Mouse (Mus musculus): ENCODE measurements at regions not wholly inside any gene's neighbourhood (a gene's known extent, or its start where the extent isn't known, plus 50 kb on each side); places are given as distances from the start of the nearest gene placed in this dataset.
A peak's percentile ranks its signal among the peaks of the same experiment; 100 is the strongest.
"Not testable (repeated sequence)": the region's sequence is repeated elsewhere in the genome, so short reads cannot be mapped to it uniquely, and the experiment has no call there.

- no peak overlapping the region for H3K4me2 ChIP-seq (replicated peaks; ENCODE audit: low read depth)
- H3K4me1 ChIP-seq (replicated peaks; ENCODE audit: control insufficient read depth, insufficient read depth): no peaks in the 10 kb centered on the region
- TF ChIP-seq CTCF (IDR thresholded peaks at IDR 0.05; ENCODE audit: low read depth) (0 out of 2 replicates have a peak, but pooled peaks have one; percentile 2), EP300 (optimal IDR thresholded peaks at IDR 0.05) (no peak)
- DNase-seq (ENCODE audit: low spot score): no peak
- no peaks in the 10 kb centered on the region for H3K9me3 ChIP-seq (ENCODE audit: control insufficient read depth, low read length)
- WGBS: 77% methylated on average over 1 of the region's 1 CpGs
- no peak overlapping the region for H3K9ac ChIP-seq (ENCODE audit: low read length)
- no peaks in the 10 kb centered on the region for H3K36me3 ChIP-seq (ENCODE audit: control insufficient read depth, insufficient read depth, low read length)
- H3K4me3 ChIP-seq (ENCODE audit: low read depth, low read length): no peak overlapping the region
- no peaks in the 10 kb centered on the region for H3K27me3 ChIP-seq (ENCODE audit: control insufficient read depth, insufficient read depth, low read length)
- no peak overlapping the region for H3K27ac ChIP-seq (replicated peaks)
- no peak for ATAC-seq (ENCODE audit: low FRiP score, low TSS enrichment)
Measured at GRCm38 (mm10) chr5:26691121-26691520, 125.9 kb upstream of the Dpp6 start.

GRCm38 (mm10) chr5:26692013-26692412, 125.0 kb upstream of the Dpp6 start:
- WGBS: 57% methylated on average over 5 of the region's 5 CpGs
- Histone ChIP-seq H3K36me3 (ENCODE audit: control insufficient read depth, insufficient read depth, low read length) (no peaks in the 10 kb centered on the region), H3K4me2 (replicated peaks; ENCODE audit: low read depth) (no peak overlapping the region), H3K4me1 (replicated peaks; ENCODE audit: control insufficient read depth, insufficient read depth) (no peaks in the 10 kb centered on the region), H3K9ac (ENCODE audit: low read length) (no peak overlapping the region), H3K9me3 (ENCODE audit: control insufficient read depth, low read length) (no peaks in the 10 kb centered on the region), H3K27ac (replicated peaks) (no peak overlapping the region), H3K27me3 (ENCODE audit: control insufficient read depth, insufficient read depth, low read length) (no peaks in the 10 kb centered on the region), H3K4me3 (ENCODE audit: low read depth, low read length) (no peak overlapping the region)
- ATAC-seq (ENCODE audit: low FRiP score, low TSS enrichment): no peak
- TF ChIP-seq EP300 (optimal IDR thresholded peaks at IDR 0.05) (no peak), CTCF (IDR thresholded peaks at IDR 0.05; ENCODE audit: low read depth) (no peak)
- no peak for DNase-seq (ENCODE audit: low spot score)

DNA sequence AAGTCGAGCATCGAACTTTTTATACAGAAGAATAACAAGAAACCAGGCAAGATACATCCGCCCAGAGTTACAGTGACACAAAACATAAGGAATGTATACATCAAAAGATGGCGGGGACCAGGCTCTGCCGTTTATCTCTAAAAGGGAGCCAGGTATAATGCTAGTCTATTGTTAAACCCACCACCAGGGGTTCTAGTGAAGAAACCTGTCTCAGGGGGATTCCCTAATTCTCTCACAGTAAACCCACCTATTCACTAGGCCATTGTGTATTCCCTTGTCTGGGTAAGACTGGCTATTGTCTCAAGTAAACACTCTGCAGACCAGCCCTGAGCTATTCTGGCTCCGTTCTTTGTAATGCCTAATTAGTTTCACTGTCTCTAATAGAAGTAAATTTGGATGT, 113.4 kb upstream of the Dpp6 start:
- H3K9ac ChIP-seq (ENCODE audit: low read length); H3K36me3 ChIP-seq (ENCODE audit: control insufficient read depth, insufficient read depth, low read length); H3K4me1 ChIP-seq (replicated peaks; ENCODE audit: control insufficient read depth, insufficient read depth); H3K4me3 ChIP-seq (ENCODE audit: low read depth, low read length); DNase-seq (ENCODE audit: low spot score); H3K27ac ChIP-seq (replicated peaks); H3K4me2 ChIP-seq (replicated peaks; ENCODE audit: low read depth); H3K27me3 ChIP-seq (ENCODE audit: control insufficient read depth, insufficient read depth, low read length); H3K9me3 ChIP-seq (ENCODE audit: control insufficient read depth, low read length); ATAC-seq (ENCODE audit: low FRiP score, low TSS enrichment): not testable (repeated sequence)
- WGBS: 70% methylated on average over 6 of the region's 6 CpGs

- Histone ChIP-seq H3K4me3 (ENCODE audit: low read depth, low read length) (no peak overlapping the region), H3K4me2 (replicated peaks; ENCODE audit: low read depth) (no peak overlapping the region), H3K36me3 (ENCODE audit: control insufficient read depth, insufficient read depth, low read length) (no peaks in the 10 kb centered on the region), H3K4me1 (replicated peaks; ENCODE audit: control insufficient read depth, insufficient read depth) (no peaks in the 10 kb centered on the region), H3K27ac (replicated peaks) (no peak overlapping the region), H3K9ac (ENCODE audit: low read length) (no peak overlapping the region), H3K9me3 (ENCODE audit: control insufficient read depth, low read length) (no peaks in the 10 kb centered on the region), H3K27me3 (ENCODE audit: control insufficient read depth, insufficient read depth, low read length) (no peaks in the 10 kb centered on the region)
- ATAC-seq (ENCODE audit: low FRiP score, low TSS enrichment) (no peak), DNase-seq (ENCODE audit: low spot score) (no peak)
- WGBS: 76% methylated on average over 2 of the region's 2 CpGs
- no peak for TF ChIP-seq EP300 (optimal IDR thresholded peaks at IDR 0.05)
- TF ChIP-seq CTCF (IDR thresholded peaks at IDR 0.05; ENCODE audit: low read depth): no peak
Measured at GRCm38 (mm10) chr5:26707661-26708060, 109.3 kb upstream of the Dpp6 start.

DNA sequence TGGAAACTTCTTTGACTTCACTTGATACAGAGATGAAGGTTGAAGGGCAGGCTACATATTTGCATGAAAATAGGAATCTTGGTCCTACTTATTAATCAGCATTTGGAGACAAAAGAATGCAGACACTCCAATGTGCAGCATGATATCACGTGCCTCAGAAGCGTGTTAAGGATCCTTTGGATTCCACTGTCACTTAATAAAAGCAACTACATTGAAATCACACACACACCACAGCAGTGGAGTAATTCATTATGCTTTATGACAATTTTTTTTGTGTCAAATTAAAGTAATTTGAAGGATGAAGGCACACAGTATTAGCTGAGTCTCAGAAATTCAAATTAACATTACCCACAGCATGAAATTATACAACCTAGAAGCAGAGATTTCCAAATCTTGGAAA, 92.5 kb upstream of the Dpp6 start:
- WGBS: 68% methylated on average over 2 of the region's 2 CpGs
- H3K36me3 ChIP-seq (ENCODE audit: control insufficient read depth, insufficient read depth, low read length): no peaks in the 10 kb centered on the region
- H3K4me2 ChIP-seq (replicated peaks; ENCODE audit: low read depth): no peak overlapping the region
- no peaks in the 10 kb centered on the region for H3K4me1 ChIP-seq (replicated peaks; ENCODE audit: control insufficient read depth, insufficient read depth)
- H3K9ac ChIP-seq (ENCODE audit: low read length): no peak overlapping the region
- TF ChIP-seq CTCF (IDR thresholded peaks at IDR 0.05; ENCODE audit: low read depth): no peak
- TF ChIP-seq EP300 (optimal IDR thresholded peaks at IDR 0.05): no peak
- no peaks in the 10 kb centered on the region for H3K9me3 ChIP-seq (ENCODE audit: control insufficient read depth, low read length)
- DNase-seq (ENCODE audit: low spot score): no peak
- no peak overlapping the region for H3K27ac ChIP-seq (replicated peaks)
- no peak for ATAC-seq (ENCODE audit: low FRiP score, low TSS enrichment)
- H3K27me3 ChIP-seq (ENCODE audit: control insufficient read depth, insufficient read depth, low read length): no peaks in the 10 kb centered on the region
- no peak overlapping the region for H3K4me3 ChIP-seq (ENCODE audit: low read depth, low read length)

- WGBS: 74% methylated on average over 3 of the region's 3 CpGs
- TF ChIP-seq EP300 (optimal IDR thresholded peaks at IDR 0.05): no peak
- no peak for ATAC-seq (ENCODE audit: low FRiP score, low TSS enrichment)
Measured at GRCm38 (mm10) chr5:26725953-26726352, 91.0 kb upstream of the Dpp6 start.

GRCm38 (mm10) chr5:26751196-26751595, 65.8 kb upstream of the Dpp6 start:
- not testable (repeated sequence) for H3K27ac ChIP-seq (replicated peaks); H3K9me3 ChIP-seq (ENCODE audit: control insufficient read depth, low read length); ATAC-seq (ENCODE audit: low FRiP score, low TSS enrichment); H3K27me3 ChIP-seq (ENCODE audit: control insufficient read depth, insufficient read depth, low read length); H3K4me2 ChIP-seq (replicated peaks; ENCODE audit: low read depth); H3K4me3 ChIP-seq (ENCODE audit: low read depth, low read length); H3K4me1 ChIP-seq (replicated peaks; ENCODE audit: control insufficient read depth, insufficient read depth); H3K36me3 ChIP-seq (ENCODE audit: control insufficient read depth, insufficient read depth, low read length); DNase-seq (ENCODE audit: low spot score); H3K9ac ChIP-seq (ENCODE audit: low read length)
- 76% methylated on average over 6 of the region's 6 CpGs for WGBS

More at GRCm38 (mm10) chr5:26725953-26726352, 91.0 kb upstream of the Dpp6 start:
- Histone ChIP-seq H3K4me2 (replicated peaks; ENCODE audit: low read depth) (no peak overlapping the region), H3K36me3 (ENCODE audit: control insufficient read depth, insufficient read depth, low read length) (no peaks in the 10 kb centered on the region), H3K9me3 (ENCODE audit: control insufficient read depth, low read length) (no peaks in the 10 kb centered on the region), H3K27ac (replicated peaks) (no peak overlapping the region), H3K4me3 (ENCODE audit: low read depth, low read length) (no peak overlapping the region), H3K9ac (ENCODE audit: low read length) (no peak overlapping the region), H3K4me1 (replicated peaks; ENCODE audit: control insufficient read depth, insufficient read depth) (no peaks in the 10 kb centered on the region), H3K27me3 (ENCODE audit: control insufficient read depth, insufficient read depth, low read length) (no peaks in the 10 kb centered on the region)
- DNase-seq (ENCODE audit: low spot score): no peak

GRCm38 (mm10) chr5:26751601-26752305, 65.2 kb upstream of the Dpp6 start:
- H3K4me1 ChIP-seq (replicated peaks; ENCODE audit: control insufficient read depth, insufficient read depth); H3K27me3 ChIP-seq (ENCODE audit: control insufficient read depth, insufficient read depth, low read length); H3K4me3 ChIP-seq (ENCODE audit: low read depth, low read length); ATAC-seq (ENCODE audit: low FRiP score, low TSS enrichment); H3K9me3 ChIP-seq (ENCODE audit: control insufficient read depth, low read length); H3K4me2 ChIP-seq (replicated peaks; ENCODE audit: low read depth); H3K9ac ChIP-seq (ENCODE audit: low read length); H3K36me3 ChIP-seq (ENCODE audit: control insufficient read depth, insufficient read depth, low read length); H3K27ac ChIP-seq (replicated peaks); DNase-seq (ENCODE audit: low spot score): not testable (repeated sequence)
- 84% methylated on average over 6 of the region's 6 CpGs for WGBS

GRCm38 (mm10) chr5:26754129-26754528, 62.9 kb upstream of the Dpp6 start:
- not testable (repeated sequence) for H3K4me1 ChIP-seq (replicated peaks; ENCODE audit: control insufficient read depth, insufficient read depth); DNase-seq (ENCODE audit: low spot score); H3K9me3 ChIP-seq (ENCODE audit: control insufficient read depth, low read length); H3K9ac ChIP-seq (ENCODE audit: low read length); H3K4me3 ChIP-seq (ENCODE audit: low read depth, low read length); H3K27ac ChIP-seq (replicated peaks); H3K36me3 ChIP-seq (ENCODE audit: control insufficient read depth, insufficient read depth, low read length); H3K4me2 ChIP-seq (replicated peaks; ENCODE audit: low read depth); H3K27me3 ChIP-seq (ENCODE audit: control insufficient read depth, insufficient read depth, low read length); ATAC-seq (ENCODE audit: low FRiP score, low TSS enrichment)
- WGBS: 55% methylated on average over 7 of the region's 7 CpGs

All from stomach, postnatal 0 days (tissue).